Mouse (Mus musculus): Measurements from ENCODE around the gene Syt12.

The Syt12 gene

GRCm38 (mm10) chr19:4477345-4478189, at the start of gene Syt12:
Syt12 (minus strand) TSS chr19:4477447.
- DNase-seq (ENCODE audit: low read depth, low spot score): no peak

GRCm38 (mm10) chr19:4521426-4522050, 44.3 kb upstream of the Syt12 start:
- DNase-seq (ENCODE audit: low read depth, low spot score): no peak

GRCm38 (mm10) chr19:4517483-4517882, 40.2 kb upstream of the Syt12 start:
- DNase-seq (ENCODE audit: low read depth, low spot score): no peak

- DNase-seq (ENCODE audit: low read depth, low spot score): no peak
Measured at GRCm38 (mm10) chr19:4516288-4516687, 39.0 kb upstream of the Syt12 start.

- no peak for DNase-seq (ENCODE audit: low read depth, low spot score)
Measured at GRCm38 (mm10) chr19:4515746-4516145, 38.5 kb upstream of the Syt12 start.

GRCm38 (mm10) chr19:4513236-4513858, 36.1 kb upstream of the Syt12 start:
- no peak for DNase-seq (ENCODE audit: low read depth, low spot score)

- DNase-seq (ENCODE audit: low read depth, low spot score): no peak
Measured at GRCm38 (mm10) chr19:4511116-4511841, 34.0 kb upstream of the Syt12 start.

- peak; percentile 99 for DNase-seq (ENCODE audit: low read depth, low spot score)
Measured at GRCm38 (mm10) chr19:4509986-4510963, 33.0 kb upstream of the Syt12 start, which contains the start of gene Pcx. Pcx (plus strand) TSS chr19:4510472.

GRCm38 (mm10) chr19:4507746-4508145, 30.5 kb upstream of the Syt12 start:
- no peak for DNase-seq (ENCODE audit: low read depth, low spot score)

- DNase-seq (ENCODE audit: low read depth, low spot score): no peak
Measured at GRCm38 (mm10) chr19:4504830-4505229, 27.6 kb upstream of the Syt12 start.

GRCm38 (mm10) chr19:4502701-4503100, 25.5 kb upstream of the Syt12 start:
- DNase-seq (ENCODE audit: low read depth, low spot score): no peak

GRCm38 (mm10) chr19:4498062-4498933, 21.1 kb upstream of the Syt12 start, which contains the start of gene 2010003K11Rik:
2010003K11Rik (minus strand) TSS chr19:4498583.
- no peak for DNase-seq (ENCODE audit: low read depth, low spot score)

- peak; percentile 77 for DNase-seq (ENCODE audit: low read depth, low spot score)
Measured at GRCm38 (mm10) chr19:4497263-4497973, 20.2 kb upstream of the Syt12 start.

GRCm38 (mm10) chr19:4496535-4497262, 19.5 kb upstream of the Syt12 start:
- DNase-seq (ENCODE audit: low read depth, low spot score): no peak

- DNase-seq (ENCODE audit: low read depth, low spot score): no peak
Measured at GRCm38 (mm10) chr19:4495814-4496213, 18.6 kb upstream of the Syt12 start.

- no peak for DNase-seq (ENCODE audit: low read depth, low spot score)
Measured at GRCm38 (mm10) chr19:4494707-4495106, 17.5 kb upstream of the Syt12 start.

GRCm38 (mm10) chr19:4492526-4493296, 15.5 kb upstream of the Syt12 start:
- no peak for DNase-seq (ENCODE audit: low read depth, low spot score)

Measured in embryo, embryonic 11.5 days (tissue).